ENCODE assay signal across 23 mouse cellular contexts in genomic region chr11:96465426-96466056, GRCm38 (mm10). TPM values are rescaled to one million over a fixed set of nuclear protein-coding genes. Genes with fewer than 3 reads are reported as not detected.
DNase-seq lines count a peak whose midpoint lies in the region; ATAC-seq and TF ChIP-seq lines count a peak whose summit lies in the region.
"Had no signal": no experiment of that assay in that cellular context is flagged by ENCODE, and none has a peak within 500 bp of the region (broad histone marks: within the 10 kb centered on the region; RNA-seq: fewer than 3 reads in every experiment).

No protein-coding gene starts in this region.

- TF ChIP-seq CTCF in left cerebral cortex, adult 2 months (IDR thresholded peaks at IDR 0.05), result no peak
- TF ChIP-seq CTCF in thymus, adult 2 months (IDR thresholded peaks at IDR 0.05; ENCODE audit: borderline replicate concordance, control insufficient read depth, extremely low read depth, insufficient read depth, low read length, poor library complexity), result no peak

- intact Hi-C loops in left cerebral cortex, adult 2 months (cut with DNase I), result no loop called here
- intact Hi-C loops in left cerebral cortex, postnatal 4 days (cut with DNase I), result no loop called here

- no peak overlapping the region for H3K4me3 ChIP-seq in left cerebral cortex, adult 2 months
- H3K4me3 ChIP-seq in thymus, adult 2 months (ENCODE audit: control insufficient read depth, insufficient read depth, low read length), result peak overlapping the region; percentile 98
- H3K4me3 ChIP-seq: embryonic facial prominence, embryonic 15.5 days; myocyte had no signal

- H3K4me1 ChIP-seq in thymus, adult 2 months (replicated peaks; ENCODE audit: control insufficient read depth, insufficient read depth, low read length), result peaks cover 43% of the 10 kb centered on the region

- 39% methylated on average over 10 of the region's 10 CpGs for WGBS in thymus, adult 2 months

- DNase-seq in frontal cortex, postnatal 10 days (ENCODE audit: low spot score in 2 of 2), result no peak
- no peak for DNase-seq in left cerebral cortex, adult 2 months (ENCODE audit: extremely low spot score in 1 of 2, low spot score in 2 of 2)
- DNase-seq in left cerebral cortex, postnatal 4 days, result no peak
- DNase-seq in thymus, adult 2 months, result no peak
- no peak for DNase-seq in thymus, postnatal 36 days
- DNase-seq in telencephalon, adult 2 months (ENCODE audit: low read depth, low spot score), result peak; percentile 69
- no peak for DNase-seq in urinary bladder, adult 18-20 months (ENCODE audit: low spot score in 2 of 2)
- DNase-seq: adrenal gland, adult 2 months; B cell, adult 2 months; cerebellum, adult 8-10 months; heart, adult 11 months; heart, postnatal 14 days; kidney, adult 18-20 months; kidney, postnatal 14 days; lung, postnatal 36 days had no signal

- TF ChIP-seq POLR2A in thymus, adult 2 months (IDR thresholded peaks at IDR 0.05; ENCODE audit: control insufficient read depth, extremely low read depth, insufficient read depth, low read length, poor library complexity), result no peak

- ATAC-seq in frontal cortex, adult (ENCODE audit: low TSS enrichment), result peak; percentile 60
- ATAC-seq: forebrain, embryonic 16.5 days; hindbrain, embryonic 16.5 days had no signal

- peak overlapping the region; percentile 75 for H3K27ac ChIP-seq in left cerebral cortex, adult 2 months
- H3K27ac ChIP-seq in thymus, adult 2 months (ENCODE audit: control insufficient read depth, insufficient read depth, low read length), result peak overlapping the region; percentile 88
- H3K27ac ChIP-seq: embryonic facial prominence, embryonic 15.5 days; midbrain, embryonic 10.5 days; stomach, embryonic 15.5 days had no signal

- H3K36me3 ChIP-seq in thymus, adult 2 months (ENCODE audit: control insufficient read depth, insufficient read depth, low read length), result no peaks in the 10 kb centered on the region
- H3K36me3 ChIP-seq: embryonic facial prominence, embryonic 15.5 days; G1E; midbrain, embryonic 10.5 days; stomach, embryonic 15.5 days had no signal

- H3K27me3 ChIP-seq in thymus, adult 2 months (ENCODE audit: control insufficient read depth, insufficient read depth, low read length), result no peaks in the 10 kb centered on the region

RNA-seq across cellular contexts. Expression of gene Skap1, which starts 1.1 kb away (rescaled TPM):
- 1 to 10 TPM; 1.8 to 2.0 TPM for total RNA-seq in left cerebral cortex, adult 2 months (2021)
- 1 to 10 TPM; 1.1 to 1.3 TPM for total RNA-seq in left cerebral cortex, postnatal 4 days (2021)
- polyA plus RNA-seq in thymus, adult 2 months (2012; rRNA removed), result 183 and 205 TPM in 2 replicates
- polyA plus RNA-seq: G1E had no signal
